Mouse (Mus musculus) thymus, postnatal 36 days (tissue): ENCODE results near the gene Sac3d1.
"Not testable (repeated sequence)": the region's sequence is repeated elsewhere in the genome, so short reads cannot be mapped to it uniquely, and the experiment has no call there.

Experiments used
- DNase-seq, 2 experiments: peaks; one replicate each; pipeline ENCODE4 v3.0.0; 2022; ENCODE audit warnings: mixed read lengths in 2 of 2

Gene Sac3d1

GRCm38 (mm10) chr19:6117986-6118676 is at the start of gene Sac3d1:
Sac3d1 (minus strand) TSS chr19:6118650.
- DNase-seq = peak; percentile 88 to 90

- no peak for DNase-seq
These were observed 48.3 kb upstream of the Sac3d1 start for GRCm38 (mm10) chr19:6166750-6167149.

GRCm38 (mm10) chr19:6163872-6164547 is 45.6 kb upstream of the Sac3d1 start:
- no peak for DNase-seq

- DNase-seq = no peak
These were observed 38.8 kb upstream of the Sac3d1 start for GRCm38 (mm10) chr19:6157220-6157619.

- no peak for DNase-seq
These were observed 37.9 kb upstream of the Sac3d1 start for GRCm38 (mm10) chr19:6156372-6156771.

- no peak for DNase-seq
These were observed 36.7 kb upstream of the Sac3d1 start for GRCm38 (mm10) chr19:6155174-6155573.

GRCm38 (mm10) chr19:6144842-6145241 is 26.4 kb upstream of the Sac3d1 start:
- no peak for DNase-seq

- DNase-seq = peak; percentile 71 to 75
These were observed 22.9 kb upstream of the Sac3d1 start, which contains the start of gene Arl2 for GRCm38 (mm10) chr19:6141394-6141749. Arl2 (minus strand) TSS chr19:6141548.

GRCm38 (mm10) chr19:6140678-6141393 is 22.4 kb upstream of the Sac3d1 start, which contains the start of gene Batf2:
Batf2 (plus strand) TSS chr19:6140983.
- peak; percentile 91 to 93 for DNase-seq

GRCm38 (mm10) chr19:6140374-6140677 is 21.9 kb upstream of the Sac3d1 start:
- no peak for DNase-seq

- DNase-seq = no peak
These were observed 21.3 kb upstream of the Sac3d1 start for GRCm38 (mm10) chr19:6139701-6140100.

- DNase-seq = no peak
These were observed 17.9 kb upstream of the Sac3d1 start for GRCm38 (mm10) chr19:6136397-6136796.

GRCm38 (mm10) chr19:6133197-6133596 is 14.7 kb upstream of the Sac3d1 start:
- not testable (repeated sequence) for DNase-seq

- no peak for DNase-seq
These were observed 13.8 kb upstream of the Sac3d1 start for GRCm38 (mm10) chr19:6132171-6132827.

GRCm38 (mm10) chr19:6130414-6131128 is 12.1 kb upstream of the Sac3d1 start:
- DNase-seq = not testable (repeated sequence)

GRCm38 (mm10) chr19:6127760-6128341 is 9.4 kb upstream of the Sac3d1 start, which contains the start of gene Snx15:
Snx15 (minus strand) TSS chr19:6128304.
- DNase-seq = peak; percentile 95 to 97

GRCm38 (mm10) chr19:6126789-6127580 is 8.5 kb upstream of the Sac3d1 start:
- DNase-seq = no peak

- DNase-seq = peak in 1 of 2 experiments; percentile 27
These were observed 7.8 kb upstream of the Sac3d1 start for GRCm38 (mm10) chr19:6126289-6126688.

- DNase-seq = no peak
These were observed 6.4 kb upstream of the Sac3d1 start for GRCm38 (mm10) chr19:6124898-6125297.

GRCm38 (mm10) chr19:6123330-6123729 is 4.9 kb upstream of the Sac3d1 start:
- no peak for DNase-seq

- no peak for DNase-seq
These were observed 3.3 kb upstream of the Sac3d1 start for GRCm38 (mm10) chr19:6121761-6122160.
